Mouse (Mus musculus) intestine, embryonic 16.5 days (tissue): ENCODE measurements at regions not wholly inside any gene's neighbourhood (a gene's known extent, or its start where the extent isn't known, plus 50 kb on each side); places are given as distances from the start of the nearest gene placed in this dataset.

ENCODE experiments used
- ATAC-seq: fragments of 200-750 bp; cut with Nextera tagmentation; 2 replicates; pipeline ENCODE4 v1.8.0; 2017; ENCODE audit warnings: moderate TSS enrichment, moderate library complexity
- H3K27ac ChIP-seq: fragments of 300-500 bp; sonication (generic); 2 replicates; pipeline ENCODE4 v1.5.1; 2014; ENCODE audit warnings: mild to moderate bottlenecking, low read length
- H3K27me3 ChIP-seq: fragments of 300-500 bp; sonication (generic); replicated peaks from 2 replicates; pipeline ENCODE4 v1.6.1; 2014; ENCODE audit warnings: low read length, control low read depth, mixed read lengths; ENCODE audit not compliant: control insufficient read depth, insufficient read depth
- H3K36me3 ChIP-seq: fragments of 300-500 bp; sonication (generic); 2 replicates; pipeline ENCODE4 v1.6.1; 2014; ENCODE audit warnings: low read length, control low read depth; ENCODE audit not compliant: control insufficient read depth, insufficient read depth
- H3K4me1 ChIP-seq: fragments of 300-500 bp; sonication (generic); 2 replicates; pipeline ENCODE4 v1.6.1; 2014; ENCODE audit warnings: low read length, control low read depth, mixed read lengths; ENCODE audit not compliant: control insufficient read depth, insufficient read depth
- H3K4me2 ChIP-seq: fragments of 300-500 bp; sonication (generic); 2 replicates; pipeline ENCODE4 v1.6.1; 2014; ENCODE audit warnings: low read depth, low read length, control low read depth
- H3K4me3 ChIP-seq: fragments of 300-500 bp; sonication (generic); 2 replicates; pipeline ENCODE4 v1.5.1; 2014; ENCODE audit warnings: mild to moderate bottlenecking, low read length
- H3K9ac ChIP-seq: fragments of 300-500 bp; sonication (generic); 2 replicates; pipeline ENCODE4 v1.6.1; 2014; ENCODE audit warnings: low read depth, low read length
- H3K9me3 ChIP-seq: fragments of 300-500 bp; sonication (generic); 2 replicates; pipeline ENCODE4 v1.6.1; 2016; ENCODE audit warnings: low read length, control low read depth; ENCODE audit not compliant: control insufficient read depth
- WGBS: fragments of 180-500 bp; shearing (Covaris S2); extraction: QIAGEN DNeasy Blood & Tissue Kit; methylation state at CpG from one replicate; pipeline ENCODE4 v1.1.7; 2014; 5-methylcytosine and 5-hydroxymethylcytosine counted together

GRCm38 (mm10) chr2:117742413-117742812, 369.3 kb upstream of the Thbs1 start:
- Histone ChIP-seq H3K4me1 (no peaks in the 10 kb centered on the region), H3K4me3 (no peak overlapping the region), H3K4me2 (no peak overlapping the region), H3K9ac (no peak overlapping the region), H3K9me3 (no peaks in the 10 kb centered on the region), H3K36me3 (no peaks in the 10 kb centered on the region), H3K27me3 (no peaks in the 10 kb centered on the region), H3K27ac (no peak overlapping the region)
- ATAC-seq: no peak

GRCm38 (mm10) chr2:117743901-117744300, 367.8 kb upstream of the Thbs1 start:
- Histone ChIP-seq H3K27ac (no peak overlapping the region), H3K9ac (no peak overlapping the region), H3K36me3 (no peaks in the 10 kb centered on the region), H3K27me3 (no peaks in the 10 kb centered on the region), H3K4me2 (no peak overlapping the region), H3K4me3 (no peak overlapping the region), H3K9me3 (no peaks in the 10 kb centered on the region), H3K4me1 (no peaks in the 10 kb centered on the region)
- 78% methylated on average over 1 of the region's 1 CpGs for WGBS
- ATAC-seq: no peak

GRCm38 (mm10) chr2:117745767-117746166, 365.9 kb upstream of the Thbs1 start:
- no peak overlapping the region for H3K27ac ChIP-seq
- H3K9ac ChIP-seq: no peak overlapping the region
- no peaks in the 10 kb centered on the region for H3K9me3 ChIP-seq
- H3K4me3 ChIP-seq: no peak overlapping the region
- 67% methylated on average over 2 of the region's 2 CpGs for WGBS
- no peak overlapping the region for H3K4me2 ChIP-seq
- H3K27me3 ChIP-seq: no peaks in the 10 kb centered on the region
- ATAC-seq: no peak
- H3K36me3 ChIP-seq: no peaks in the 10 kb centered on the region
- H3K4me1 ChIP-seq: no peaks in the 10 kb centered on the region

GRCm38 (mm10) chr2:117747136-117747535, 364.5 kb upstream of the Thbs1 start:
- no peak overlapping the region for H3K27ac ChIP-seq
- no peak overlapping the region for H3K9ac ChIP-seq
- no peaks in the 10 kb centered on the region for H3K36me3 ChIP-seq
- WGBS: 67% methylated on average over 3 of the region's 3 CpGs
- H3K4me1 ChIP-seq: no peaks in the 10 kb centered on the region
- H3K27me3 ChIP-seq: no peaks in the 10 kb centered on the region
- 0 out of 2 replicates have a peak, but pooled peaks cover 6% of the 10 kb centered on the region for H3K9me3 ChIP-seq
- ATAC-seq: no peak
- H3K4me3 ChIP-seq: no peak overlapping the region
- H3K4me2 ChIP-seq: no peak overlapping the region

- H3K4me3 ChIP-seq: no peak overlapping the region
- H3K9me3 ChIP-seq: 0 out of 2 replicates have a peak, but pooled peaks cover 6% of the 10 kb centered on the region
- H3K27ac ChIP-seq: no peak overlapping the region
- no peak for ATAC-seq
- H3K9ac ChIP-seq: no peak overlapping the region
- H3K4me1 ChIP-seq: no peaks in the 10 kb centered on the region
- H3K36me3 ChIP-seq: no peaks in the 10 kb centered on the region
- WGBS: 85% methylated on average over 4 of the region's 4 CpGs
- H3K4me2 ChIP-seq: no peak overlapping the region
- H3K27me3 ChIP-seq: no peaks in the 10 kb centered on the region
Observed at GRCm38 (mm10) chr2:117748892-117749291, 362.8 kb upstream of the Thbs1 start.

GRCm38 (mm10) chr2:117759491-117760013, 352.1 kb upstream of the Thbs1 start:
- Histone ChIP-seq H3K4me1 (peaks cover 3% of the 10 kb centered on the region; the same call in 1 of the 2 replicates), H3K9ac (no peak overlapping the region), H3K4me3 (no peak overlapping the region), H3K27me3 (no peaks in the 10 kb centered on the region), H3K27ac (no peak overlapping the region), H3K9me3 (no peaks in the 10 kb centered on the region), H3K36me3 (no peaks in the 10 kb centered on the region), H3K4me2 (no peak overlapping the region)
- 48% methylated on average over 1 of the region's 1 CpGs for WGBS
- no peak for ATAC-seq

- no peaks in the 10 kb centered on the region for H3K27me3 ChIP-seq
- H3K4me2 ChIP-seq: no peak overlapping the region
- H3K36me3 ChIP-seq: no peaks in the 10 kb centered on the region
- WGBS: 63% methylated on average over 1 of the region's 1 CpGs
- peaks cover 7% of the 10 kb centered on the region; the same call in 1 of the 2 replicates for H3K4me1 ChIP-seq
- no peak overlapping the region for H3K27ac ChIP-seq
- no peaks in the 10 kb centered on the region for H3K9me3 ChIP-seq
- H3K9ac ChIP-seq: no peak overlapping the region
- no peak overlapping the region for H3K4me3 ChIP-seq
- peak; percentile 18; the same call in 1 of the 2 replicates for ATAC-seq
Observed at GRCm38 (mm10) chr2:117763631-117764030, 348.0 kb upstream of the Thbs1 start.

- no peak overlapping the region for H3K4me2 ChIP-seq
- ATAC-seq: peak; percentile 60
- WGBS: 47% methylated on average over 5 of the region's 5 CpGs
- H3K36me3 ChIP-seq: no peaks in the 10 kb centered on the region
- H3K4me3 ChIP-seq: no peak overlapping the region
- no peak overlapping the region for H3K27ac ChIP-seq
- H3K4me1 ChIP-seq: peaks cover 7% of the 10 kb centered on the region; the same call in 1 of the 2 replicates
- H3K9me3 ChIP-seq: no peaks in the 10 kb centered on the region
- no peak overlapping the region for H3K9ac ChIP-seq
- H3K27me3 ChIP-seq: no peaks in the 10 kb centered on the region
Observed at GRCm38 (mm10) chr2:117765572-117765971, 346.1 kb upstream of the Thbs1 start.

- H3K4me2 ChIP-seq: no peak overlapping the region
- no peak overlapping the region for H3K9ac ChIP-seq
- ATAC-seq: no peak
- H3K27me3 ChIP-seq: no peaks in the 10 kb centered on the region
- no peak overlapping the region for H3K27ac ChIP-seq
- no peaks in the 10 kb centered on the region for H3K36me3 ChIP-seq
- WGBS: 88% methylated on average over 3 of the region's 3 CpGs
- H3K9me3 ChIP-seq: no peaks in the 10 kb centered on the region
- H3K4me3 ChIP-seq: no peak overlapping the region
- H3K4me1 ChIP-seq: peaks cover 7% of the 10 kb centered on the region; the same call in 1 of the 2 replicates
Observed at GRCm38 (mm10) chr2:117766450-117766849, 345.2 kb upstream of the Thbs1 start.
